Mouse (Mus musculus): ENCODE data around the gene Dedd2. TPM values are rescaled to one million over a fixed set of nuclear protein-coding genes. Genes with fewer than 3 reads are reported as not detected.

The Dedd2 gene
- total RNA-seq, 2 experiments from 2014 or later, result 9.3 to 9.4 TPM

- Histone ChIP-seq H3K27ac (peak overlapping the region; percentile 97), H3K4me3 (peak overlapping the region; percentile 95)
- intact Hi-C loops (cut with DNase I), result loop anchor here (1.0 kb wide), 1 partner anchor 15 kb away; the partner anchor contains the start of gene Cic
- no peak for DNase-seq
- no peak for TF ChIP-seq CTCF (IDR thresholded peaks at IDR 0.05)
These were observed 31.4 kb upstream of the Dedd2 start for GRCm38 (mm10) chr7:25251822-25252221.

GRCm38 (mm10) chr7:25251071-25251791, 30.8 kb upstream of the Dedd2 start:
- peak overlapping the region; percentile 97 for H3K27ac ChIP-seq
- peak; percentile 78 for DNase-seq
- peak overlapping the region; percentile 95 for H3K4me3 ChIP-seq
- intact Hi-C loops (cut with DNase I), result loop anchor here (1.0 kb wide), 1 partner anchor 16 kb away; the partner anchor contains the start of gene Cic
- no peak for TF ChIP-seq CTCF (IDR thresholded peaks at IDR 0.05)

DNA sequence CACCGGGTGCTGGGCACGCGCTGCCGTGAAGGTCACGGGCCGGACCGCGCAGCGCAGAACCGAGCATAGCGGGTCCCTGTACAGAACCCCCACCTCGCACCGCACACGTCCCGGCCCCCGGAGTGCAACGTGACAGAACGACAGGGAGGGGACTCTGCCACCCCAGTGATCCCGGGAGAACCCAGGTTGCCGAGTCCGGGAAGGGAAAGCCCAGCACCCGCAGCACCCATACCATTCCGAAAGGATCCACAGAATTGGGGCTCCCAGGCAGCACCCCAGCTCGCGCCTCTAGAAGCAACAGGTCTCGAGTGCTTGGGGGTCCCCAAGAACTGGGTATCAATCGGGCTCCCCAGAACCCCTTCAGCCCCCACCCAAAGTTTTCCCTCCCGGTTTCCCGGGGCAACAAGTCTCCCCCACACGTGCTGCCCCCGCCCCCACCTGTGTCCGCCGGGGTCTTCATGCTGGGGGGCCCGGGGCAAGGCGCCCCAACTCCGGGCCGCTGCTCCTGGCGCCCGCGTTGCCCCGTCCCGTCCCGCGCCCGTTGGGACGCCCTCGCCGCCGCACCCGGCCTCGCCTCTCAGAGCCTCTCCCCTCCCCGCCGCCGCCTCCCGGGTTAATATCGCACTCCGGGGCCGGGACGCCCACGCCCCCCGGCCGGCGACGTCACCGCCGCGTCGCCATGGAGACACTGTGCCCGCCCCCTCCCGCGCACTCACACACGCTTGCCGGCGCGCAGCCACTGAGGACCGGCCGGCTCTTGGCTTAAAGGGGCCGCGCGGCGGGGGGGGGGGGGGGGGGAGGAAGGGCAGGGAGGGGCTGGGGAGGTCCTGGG, 29.9 kb upstream of the Dedd2 start, which contains the start of gene Erf:
Gene Erf (minus strand): TSS at position 621 of the 832 bp plus-strand sequence.
- peak; percentile 97 for DNase-seq
- no peak for TF ChIP-seq CTCF (IDR thresholded peaks at IDR 0.05)
- intact Hi-C loops (cut with DNase I), result no loop called here
- H3K27ac ChIP-seq, result peak within 1 kb of the TSS; percentile 97
- H3K4me3 ChIP-seq, result peak within 1 kb of the TSS; percentile 95

DNA sequence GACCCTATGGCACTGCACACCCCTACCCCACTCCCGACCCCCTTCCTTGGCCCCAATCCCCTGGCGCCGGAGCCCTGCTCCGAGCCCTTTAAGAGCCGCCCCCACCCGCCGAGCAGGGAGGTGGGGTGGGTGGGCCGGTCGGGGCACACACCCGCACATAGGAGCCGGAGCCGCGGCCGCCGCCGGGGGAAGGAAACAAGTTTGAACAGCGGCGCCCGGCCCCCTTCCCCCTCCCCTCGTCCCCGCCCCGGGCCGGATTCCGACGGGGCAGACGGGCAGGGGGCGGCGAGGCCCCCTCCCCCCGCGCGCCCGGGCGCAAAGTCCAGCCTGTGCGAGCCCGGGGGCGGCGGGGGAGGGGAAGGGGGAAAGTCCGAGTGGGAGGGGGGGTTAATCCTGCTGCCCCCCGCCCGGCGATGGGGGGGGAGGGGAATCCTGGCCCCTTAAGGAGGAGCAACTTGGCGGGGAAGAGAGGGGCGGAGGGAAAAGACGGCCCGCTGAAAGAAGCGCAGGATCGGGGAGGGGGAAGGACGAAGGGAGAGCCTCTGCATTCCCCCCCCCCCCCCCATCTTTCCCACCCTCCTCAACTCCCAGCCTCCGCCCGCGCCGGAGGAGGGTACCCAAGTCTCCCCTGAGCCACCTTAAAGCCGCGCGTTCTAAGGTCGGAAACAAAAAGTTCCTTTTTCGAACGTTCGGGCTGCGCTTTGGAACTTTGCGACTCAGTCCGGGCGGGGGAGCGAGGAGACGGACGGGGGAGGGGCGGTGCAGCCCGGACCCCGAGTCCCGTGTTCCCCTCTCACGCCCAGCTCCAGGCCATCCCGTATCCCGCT, 29.1 kb upstream of the Dedd2 start:
- Histone ChIP-seq H3K27ac (peak overlapping the region; percentile 97), H3K4me3 (peak overlapping the region; percentile 95)
- intact Hi-C loops (cut with DNase I), result no loop called here
- DNase-seq, result peak; percentile 90
- TF ChIP-seq CTCF (IDR thresholded peaks at IDR 0.05), result no peak

- intact Hi-C loops (cut with DNase I), result no loop called here
- no peak for TF ChIP-seq CTCF (IDR thresholded peaks at IDR 0.05)
These were observed 28.5 kb upstream of the Dedd2 start for GRCm38 (mm10) chr7:25248846-25249313.

DNA sequence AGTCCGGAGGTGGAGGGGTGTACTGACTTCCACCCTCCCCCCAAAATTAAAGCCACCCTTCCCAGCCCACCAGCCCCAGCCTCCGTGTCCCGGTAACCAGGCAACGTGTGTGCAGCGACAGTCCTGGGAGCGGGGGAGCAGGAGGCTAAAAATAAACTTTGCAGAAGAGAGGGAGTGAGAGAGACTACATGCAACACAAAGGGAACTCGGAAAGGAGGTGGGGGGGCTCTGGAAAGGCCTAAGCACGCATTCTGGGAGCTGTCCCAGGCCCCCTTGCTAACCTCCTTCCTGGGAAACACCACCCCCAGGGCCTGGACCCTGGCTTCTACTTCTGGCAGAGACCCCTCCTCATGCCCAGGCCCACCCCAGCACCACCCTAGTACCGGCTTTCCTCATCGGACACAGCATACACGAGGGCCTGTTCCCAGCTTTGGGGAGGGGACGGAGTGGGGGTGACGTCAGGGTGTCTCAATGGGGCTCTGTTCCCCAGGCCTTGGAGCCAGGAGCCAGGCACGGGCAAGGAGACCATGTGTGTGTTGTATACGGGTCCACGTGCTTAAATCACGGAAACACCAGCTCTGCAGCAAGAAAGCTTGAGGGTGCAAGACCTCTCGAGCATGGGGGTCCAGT, 27.7 kb upstream of the Dedd2 start:
- intact Hi-C loops (cut with DNase I), result no loop called here
- TF ChIP-seq CTCF (IDR thresholded peaks at IDR 0.05), result no peak
- DNase-seq, result peak; percentile 59
- H3K4me3 ChIP-seq, result peak overlapping the region; percentile 95
- H3K27ac ChIP-seq, result peak overlapping the region; percentile 97

More at GRCm38 (mm10) chr7:25248846-25249313, 28.5 kb upstream of the Dedd2 start:
- H3K27ac ChIP-seq, result peak overlapping the region; percentile 97
- DNase-seq, result no peak
- peak overlapping the region; percentile 95 for H3K4me3 ChIP-seq

GRCm38 (mm10) chr7:25247498-25247897, 27.1 kb upstream of the Dedd2 start:
- no peak for TF ChIP-seq CTCF (IDR thresholded peaks at IDR 0.05)
- peak; percentile 18 for DNase-seq
- Histone ChIP-seq H3K27ac (peak overlapping the region; percentile 97), H3K4me3 (peak overlapping the region; percentile 95)
- intact Hi-C loops (cut with DNase I), result no loop called here

DNA sequence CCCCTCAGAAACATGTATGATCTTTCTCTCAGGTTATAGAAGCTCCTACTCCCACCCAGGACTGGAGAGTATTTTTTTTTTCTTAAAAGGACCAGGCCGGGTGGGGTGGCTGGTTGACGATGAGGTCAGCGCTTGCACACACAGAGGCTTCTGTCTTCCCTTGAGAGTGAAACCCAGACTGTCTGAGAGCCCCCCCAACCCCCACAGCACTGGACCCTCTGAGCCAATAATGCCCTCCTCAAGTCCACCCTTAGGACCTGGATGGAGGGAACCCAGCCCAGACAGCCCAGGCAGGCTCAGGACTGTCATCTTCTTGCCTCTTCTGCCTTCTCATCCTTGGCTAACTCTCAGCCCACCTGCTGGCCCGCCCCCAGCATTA, 26.3 kb upstream of the Dedd2 start:
- intact Hi-C loops (cut with DNase I), result no loop called here
- peak overlapping the region; percentile 97 for H3K27ac ChIP-seq
- H3K4me3 ChIP-seq, result peak overlapping the region; percentile 95
- peak; percentile 39 for DNase-seq
- no peak for TF ChIP-seq CTCF (IDR thresholded peaks at IDR 0.05)

- intact Hi-C loops (cut with DNase I), result no loop called here
- peak; percentile 65 for DNase-seq
- H3K4me3 ChIP-seq, result peak overlapping the region; percentile 95
- peak overlapping the region; percentile 97 for H3K27ac ChIP-seq
- TF ChIP-seq CTCF (IDR thresholded peaks at IDR 0.05), result no peak
These were observed 25.8 kb upstream of the Dedd2 start for GRCm38 (mm10) chr7:25246079-25246758.

GRCm38 (mm10) chr7:25244562-25245369, 24.4 kb upstream of the Dedd2 start:
- peak; percentile 19 for DNase-seq
- no peak overlapping the region for H3K4me3 ChIP-seq
- peak overlapping the region; percentile 97; the same call in 1 of the 2 replicates for H3K27ac ChIP-seq
- TF ChIP-seq CTCF (IDR thresholded peaks at IDR 0.05), result no peak
- intact Hi-C loops (cut with DNase I), result no loop called here

All from gastrocnemius, adult 2 months (tissue).